Mouse (Mus musculus): Measurements from ENCODE around the gene Il16. TPM values are rescaled to one million over a fixed set of nuclear protein-coding genes. Genes with fewer than 3 reads are reported as not detected.
"Not testable (repeated sequence)": the region's sequence is repeated elsewhere in the genome, so short reads cannot be mapped to it uniquely, and the experiment has no call there.

Il16 gene
- total RNA-seq, 4 experiments from 2014 or later = 4.9 to 9.2 (median 6.5) TPM

- DNase-seq = no peak
Observed at GRCm38 (mm10) chr7:83735108-83735781, 10.3 kb downstream of the Il16 start.

GRCm38 (mm10) chr7:83734671-83735082, 10.8 kb downstream of the Il16 start:
- no peak for DNase-seq

GRCm38 (mm10) chr7:83734246-83734645, 11.3 kb downstream of the Il16 start:
- no peak for DNase-seq

- no peak for DNase-seq
Observed at GRCm38 (mm10) chr7:83732781-83733180, 12.7 kb downstream of the Il16 start.

GRCm38 (mm10) chr7:83731961-83732666, 13.4 kb downstream of the Il16 start:
- no peak for DNase-seq

- DNase-seq = no peak
Observed at GRCm38 (mm10) chr7:83731297-83731696, 14.2 kb downstream of the Il16 start.

- no peak for DNase-seq
Observed at GRCm38 (mm10) chr7:83726936-83727632, 18.4 kb downstream of the Il16 start.

- no peak for DNase-seq
Observed at GRCm38 (mm10) chr7:83725801-83726200, 19.7 kb downstream of the Il16 start.

GRCm38 (mm10) chr7:83724541-83724940, 21.0 kb downstream of the Il16 start:
- no peak for DNase-seq

GRCm38 (mm10) chr7:83723954-83724353, 21.6 kb downstream of the Il16 start:
- no peak for DNase-seq

GRCm38 (mm10) chr7:83723221-83723620, 22.3 kb downstream of the Il16 start:
- no peak for DNase-seq

GRCm38 (mm10) chr7:83722485-83722884, 23.0 kb downstream of the Il16 start:
- DNase-seq = no peak

GRCm38 (mm10) chr7:83720231-83720630, 25.3 kb downstream of the Il16 start:
- DNase-seq = no peak

- no peak for DNase-seq
Observed at GRCm38 (mm10) chr7:83717021-83717725, 28.4 kb downstream of the Il16 start.

- DNase-seq = no peak
Observed at GRCm38 (mm10) chr7:83713639-83714038, 31.9 kb downstream of the Il16 start.

- DNase-seq = not testable (repeated sequence)
Observed at GRCm38 (mm10) chr7:83711676-83712259, 33.8 kb downstream of the Il16 start.

GRCm38 (mm10) chr7:83703046-83703775, 42.3 kb downstream of the Il16 start:
- no peak for DNase-seq

- DNase-seq = no peak
Observed at GRCm38 (mm10) chr7:83699066-83699745, 46.3 kb downstream of the Il16 start.

GRCm38 (mm10) chr7:83695449-83696212, 49.9 kb downstream of the Il16 start:
- DNase-seq = no peak

GRCm38 (mm10) chr7:83682640-83683274, 62.8 kb downstream of the Il16 start:
- DNase-seq = no peak

Data from adrenal gland, adult 8-10 months (tissue).